Mouse (Mus musculus) hindbrain, embryonic 11.5 days (tissue): ENCODE data around the gene Oasl1. TPM values are rescaled to one million over a fixed set of nuclear protein-coding genes. Genes with fewer than 3 reads are reported as not detected.
"Not testable (repeated sequence)": the region's sequence is repeated elsewhere in the genome, so short reads cannot be mapped to it uniquely, and the experiment has no call there.

ENCODE experiments used
- ATAC-seq: fragments of 200-750 bp; cut with Nextera tagmentation; 2 replicates; pipeline ENCODE4 v1.8.0; 2017; ENCODE audit warnings: mild to moderate bottlenecking, moderate TSS enrichment, moderate library complexity; ENCODE audit not compliant: low FRiP score
- DNase-seq: peaks from one replicate; pipeline ENCODE4 v3.0.0-alpha.2; 2015; ENCODE audit warnings: low spot score
- H3K27ac ChIP-seq: fragments of 300-500 bp; sonication (generic); 2 replicates; pipeline ENCODE4 v1.5.1; 2014; ENCODE audit warnings: mild to moderate bottlenecking, low read depth, low read length
- H3K27me3 ChIP-seq: fragments of 300-500 bp; sonication (generic); 2 replicates; pipeline ENCODE4 v1.6.1; 2014; ENCODE audit warnings: mild to moderate bottlenecking, low read length, moderate library complexity, mixed read lengths; ENCODE audit not compliant: control insufficient read depth, insufficient read depth
- H3K36me3 ChIP-seq: fragments of 300-500 bp; sonication (generic); 2 replicates; pipeline ENCODE4 v1.6.1; 2014; ENCODE audit warnings: mild to moderate bottlenecking, low read length, moderate library complexity, mixed read lengths; ENCODE audit not compliant: control insufficient read depth, insufficient read depth
- H3K4me1 ChIP-seq: fragments of 300-500 bp; sonication (generic); replicated peaks from 2 replicates; pipeline ENCODE4 v1.6.1; 2014; ENCODE audit warnings: low read length, mixed read lengths; ENCODE audit not compliant: control insufficient read depth, insufficient read depth
- H3K4me2 ChIP-seq: fragments of 300-500 bp; sonication (generic); replicated peaks from 2 replicates; pipeline ENCODE4 v1.6.1; 2014; ENCODE audit warnings: mild to moderate bottlenecking, low read depth, low read length
- H3K4me3 ChIP-seq: fragments of 300-500 bp; sonication (generic); 2 replicates; pipeline ENCODE4 v1.5.1; 2014; ENCODE audit warnings: low read depth, low read length
- H3K9ac ChIP-seq: fragments of 300-500 bp; sonication (generic); 2 replicates; pipeline ENCODE4 v1.6.1; 2014; ENCODE audit warnings: low read depth, low read length
- H3K9me3 ChIP-seq: fragments of 300-500 bp; sonication (generic); 2 replicates; pipeline ENCODE4 v1.6.1; 2016; ENCODE audit warnings: low read length; ENCODE audit not compliant: control insufficient read depth
- WGBS: fragments of 180-500 bp; shearing (Covaris S2); extraction: QIAGEN DNeasy Blood & Tissue Kit; methylation state at CpG from one replicate; pipeline ENCODE4 v1.1.7; 2014; 5-methylcytosine and 5-hydroxymethylcytosine counted together
- polyA plus RNA-seq: library from polyadenylated mRNA; unstranded; fragments of >200 nt; fragmentation: Nextera tagmentation; extraction: Ambion mirVana; gene quantifications from 2 replicates; pipeline ENCODE4 v1.2.1, GENCODE M21; 2014

Gene Oasl1
- polyA plus RNA-seq, 1 experiment from 2014 or later, result 0.25 TPM

- no peak overlapping the region for H3K9ac ChIP-seq
- WGBS, result 81% methylated on average over 4 of the region's 4 CpGs
Observed at GRCm38 (mm10) chr5:114916777-114917176, 6.3 kb upstream of the Oasl1 start.

GRCm38 (mm10) chr5:114917357-114917756 lies 5.7 kb upstream of the Oasl1 start:
- DNase-seq, H3K9me3 ChIP-seq, H3K27me3 ChIP-seq, H3K36me3 ChIP-seq, H3K4me3 ChIP-seq, H3K4me2 ChIP-seq, H3K4me1 ChIP-seq, H3K9ac ChIP-seq, ATAC-seq, H3K27ac ChIP-seq: not testable (repeated sequence)
- 96% methylated on average over 5 of the region's 5 CpGs for WGBS

More at GRCm38 (mm10) chr5:114916777-114917176, 6.3 kb upstream of the Oasl1 start:
- Histone ChIP-seq H3K4me3 (no peak overlapping the region), H3K36me3 (no peaks in the 10 kb centered on the region), H3K9me3 (no peaks in the 10 kb centered on the region), H3K27me3 (no peaks in the 10 kb centered on the region), H3K4me1 (no peaks in the 10 kb centered on the region), H3K27ac (no peak overlapping the region), H3K4me2 (no peak overlapping the region)
- ATAC-seq, result no peak
- DNase-seq, result no peak

GRCm38 (mm10) chr5:114921551-114922365 lies 1.3 kb upstream of the Oasl1 start:
- no peak for ATAC-seq
- no peak overlapping the region for H3K4me3 ChIP-seq
- no peak overlapping the region for H3K9ac ChIP-seq
- no peaks in the 10 kb centered on the region for H3K27me3 ChIP-seq
- H3K4me2 ChIP-seq, result no peak overlapping the region
- WGBS, result 82% methylated on average over 19 of the region's 19 CpGs
- no peaks in the 10 kb centered on the region for H3K4me1 ChIP-seq
- H3K9me3 ChIP-seq, result no peaks in the 10 kb centered on the region
- DNase-seq, result no peak
- no peak overlapping the region for H3K27ac ChIP-seq
- H3K36me3 ChIP-seq, result no peaks in the 10 kb centered on the region

GRCm38 (mm10) chr5:114922366-114922731 lies 691 bp upstream of the Oasl1 start:
- no peak for ATAC-seq
- H3K9me3 ChIP-seq, result no peaks in the 10 kb centered on the region
- H3K4me3 ChIP-seq, result no peak overlapping the region
- WGBS, result 71% methylated on average over 10 of the region's 10 CpGs
- no peaks in the 10 kb centered on the region for H3K36me3 ChIP-seq
- no peak overlapping the region for H3K4me2 ChIP-seq
- H3K9ac ChIP-seq, result no peak overlapping the region
- no peak overlapping the region for H3K27ac ChIP-seq
- DNase-seq, result no peak
- no peaks in the 10 kb centered on the region for H3K4me1 ChIP-seq
- H3K27me3 ChIP-seq, result no peaks in the 10 kb centered on the region

GRCm38 (mm10) chr5:114926153-114926684 lies 3.2 kb downstream of the Oasl1 start:
- H3K36me3 ChIP-seq, result no peaks in the 10 kb centered on the region
- no peaks in the 10 kb centered on the region for H3K4me1 ChIP-seq
- H3K4me2 ChIP-seq, result no peak overlapping the region
- ATAC-seq (no peak), DNase-seq (no peak)
- no peak overlapping the region for H3K4me3 ChIP-seq
- no peaks in the 10 kb centered on the region for H3K27me3 ChIP-seq
- H3K27ac ChIP-seq, result no peak overlapping the region
- WGBS, result 75% methylated on average over 1 of the region's 1 CpGs
- no peak overlapping the region for H3K9ac ChIP-seq
- H3K9me3 ChIP-seq, result no peaks in the 10 kb centered on the region

GRCm38 (mm10) chr5:114926753-114927152 lies 3.7 kb downstream of the Oasl1 start:
- H3K9ac ChIP-seq, result no peak overlapping the region
- H3K27me3 ChIP-seq, result no peaks in the 10 kb centered on the region
- no peak for DNase-seq
- no peak overlapping the region for H3K27ac ChIP-seq
- no peaks in the 10 kb centered on the region for H3K36me3 ChIP-seq
- no peaks in the 10 kb centered on the region for H3K4me1 ChIP-seq
- no peaks in the 10 kb centered on the region for H3K9me3 ChIP-seq
- no peak for ATAC-seq
- no peak overlapping the region for H3K4me3 ChIP-seq
- H3K4me2 ChIP-seq, result no peak overlapping the region
- 81% methylated on average over 9 of the region's 9 CpGs for WGBS

GRCm38 (mm10) chr5:114931626-114932025 lies 8.6 kb downstream of the Oasl1 start:
- no peak overlapping the region for H3K4me2 ChIP-seq
- no peaks in the 10 kb centered on the region for H3K4me1 ChIP-seq
- H3K9ac ChIP-seq, result no peak overlapping the region
- no peak for ATAC-seq
- no peak overlapping the region for H3K4me3 ChIP-seq
- no peaks in the 10 kb centered on the region for H3K9me3 ChIP-seq
- H3K27me3 ChIP-seq, result no peaks in the 10 kb centered on the region
- no peak overlapping the region for H3K27ac ChIP-seq
- WGBS, result 65% methylated on average over 5 of the region's 5 CpGs
- no peak for DNase-seq
- H3K36me3 ChIP-seq, result no peaks in the 10 kb centered on the region

DNA sequence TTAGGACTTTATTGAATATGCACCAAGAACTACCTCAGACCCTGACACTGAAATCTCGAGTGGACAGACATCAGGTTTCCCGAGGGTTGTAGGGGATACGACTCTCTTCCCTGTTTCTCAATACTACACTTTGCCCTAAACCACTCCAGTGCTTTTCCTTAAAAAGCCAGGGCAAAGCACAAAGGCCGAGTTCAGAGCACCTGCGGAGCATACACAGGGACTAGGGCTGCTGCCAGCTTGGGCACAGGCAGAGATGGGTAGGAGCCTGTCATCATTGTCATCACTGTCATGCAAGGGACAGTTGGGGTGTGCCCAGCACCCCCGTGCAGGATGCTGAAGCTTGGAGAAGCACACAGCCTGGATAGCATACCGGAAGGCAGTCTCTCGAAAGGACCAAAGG lies 10.2 kb downstream of the Oasl1 start:
- no peaks in the 10 kb centered on the region for H3K4me1 ChIP-seq
- no peaks in the 10 kb centered on the region for H3K36me3 ChIP-seq
- H3K9me3 ChIP-seq, result no peaks in the 10 kb centered on the region
- H3K4me3 ChIP-seq, result no peak overlapping the region
- ATAC-seq (no peak), DNase-seq (no peak)
- no peaks in the 10 kb centered on the region for H3K27me3 ChIP-seq
- 83% methylated on average over 8 of the region's 8 CpGs for WGBS
- no peak overlapping the region for H3K9ac ChIP-seq
- no peak overlapping the region for H3K27ac ChIP-seq
- H3K4me2 ChIP-seq, result no peak overlapping the region

- peak; percentile 47 for DNase-seq
- Histone ChIP-seq H3K27me3 (no peaks in the 10 kb centered on the region), H3K4me2 (no peak overlapping the region), H3K4me3 (no peak overlapping the region), H3K9ac (no peak overlapping the region), H3K9me3 (no peaks in the 10 kb centered on the region), H3K36me3 (no peaks in the 10 kb centered on the region), H3K27ac (no peak overlapping the region), H3K4me1 (no peaks in the 10 kb centered on the region)
- WGBS, result 26% methylated on average over 3 of the region's 3 CpGs
- ATAC-seq, result no peak; the same call in 1 of the 2 replicates
Observed at GRCm38 (mm10) chr5:114935838-114936237, 12.8 kb downstream of the Oasl1 start.
